9 mouse cellular contexts compared by ENCODE assay signal in the genomic region with DNA sequence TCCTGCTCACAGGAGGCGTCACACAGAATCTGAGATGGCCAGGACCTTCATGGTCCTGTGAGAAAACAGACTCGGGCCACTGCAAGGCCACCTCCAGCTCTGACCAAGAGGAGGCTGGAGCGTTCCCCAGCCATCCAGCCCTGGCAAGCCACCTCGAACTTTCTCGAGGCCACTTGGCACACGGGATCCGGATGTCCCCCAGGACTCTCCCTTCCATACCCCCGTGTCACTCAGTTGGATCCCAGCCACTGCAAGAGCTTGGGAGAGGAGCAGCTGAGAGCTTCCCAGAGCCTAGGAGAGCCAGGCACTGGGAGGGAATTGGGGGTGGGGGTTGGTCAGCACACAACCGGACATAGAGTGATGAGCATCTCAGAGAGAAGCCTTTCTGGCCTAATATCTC. TPM values are rescaled to one million over a fixed set of nuclear protein-coding genes. Genes with fewer than 3 reads are reported as not detected.
DNase-seq lines count a peak whose midpoint lies in the region; ATAC-seq and TF ChIP-seq lines count a peak whose summit lies in the region.
"Had no signal": no experiment of that assay in that cellular context is flagged by ENCODE, and none has a peak within 500 bp of the region (broad histone marks: within the 10 kb centered on the region; RNA-seq: fewer than 3 reads in every experiment).

No protein-coding gene starts in this region.

- intact Hi-C loops in gastrocnemius, adult 2 months (cut with DNase I), result no loop called here
- intact Hi-C loops in heart, adult 2 months (cut with DNase I), result loop anchor here (1.0 kb wide), 1 partner anchor 22 kb away; no protein-coding TSS in a partner anchor

- 83% methylated on average over 9 of the region's 9 CpGs for WGBS in lung, embryonic 15.5 days
- 10% methylated on average over 9 of the region's 9 CpGs for WGBS in heart, adult 2 months

- H3K27ac ChIP-seq in gastrocnemius, adult 2 months, result peak overlapping the region; percentile 78
- H3K27ac ChIP-seq in lung, embryonic 15.5 days, result peak overlapping the region; percentile 32
- H3K27ac ChIP-seq in heart, adult 2 months, result peak overlapping the region; percentile 80
- H3K27ac ChIP-seq: liver, embryonic 13.5 days had no signal

- H3K9ac ChIP-seq in lung, embryonic 15.5 days, result no peak overlapping the region
- peak overlapping the region; percentile 29; the same call in 1 of the 2 replicates for H3K9ac ChIP-seq in heart, adult 2 months (ENCODE audit: low read depth, low read length)
- H3K9ac ChIP-seq: liver, embryonic 13.5 days had no signal

- peaks cover 74% of the 10 kb centered on the region for H3K36me3 ChIP-seq in lung, embryonic 15.5 days
- H3K36me3 ChIP-seq in heart, adult 2 months (ENCODE audit: control insufficient read depth, insufficient read depth, low read length), result peaks cover 29% of the 10 kb centered on the region

- no peaks in the 10 kb centered on the region for H3K27me3 ChIP-seq in lung, embryonic 15.5 days
- no peaks in the 10 kb centered on the region for H3K27me3 ChIP-seq in heart, adult 2 months (ENCODE audit: control insufficient read depth, insufficient read depth, low read length)
- H3K27me3 ChIP-seq: liver, embryonic 13.5 days had no signal

- H3K4me3 ChIP-seq in gastrocnemius, adult 2 months, result no peak overlapping the region
- no peak overlapping the region for H3K4me3 ChIP-seq in lung, embryonic 15.5 days
- no peak overlapping the region for H3K4me3 ChIP-seq in heart, adult 2 months
- H3K4me3 ChIP-seq: liver, embryonic 13.5 days had no signal

- TF ChIP-seq EP300 in heart, adult 2 months (IDR thresholded peaks at IDR 0.05; ENCODE audit: insufficient read depth, low read depth, low read length), result peak; percentile 18; the same call in 1 of the 2 replicates

- no peak; the same call in 1 of the 2 replicates for ATAC-seq in lung, embryonic 15.5 days (ENCODE audit: borderline replicate concordance, extremely low read depth, low FRiP score, low TSS enrichment)
- no peak for ATAC-seq in CD4-positive, CD25-positive, alpha-beta regulatory T cell, adult 4 months

- TF ChIP-seq POLR2A in heart, adult 2 months (IDR thresholded peaks at IDR 0.05; ENCODE audit: insufficient read depth, low read depth, low read length), result no peak

- H3K4me2 ChIP-seq in lung, embryonic 15.5 days, result no peak overlapping the region
- H3K4me2 ChIP-seq: liver, embryonic 13.5 days had no signal

- 0 out of 2 replicates have a peak, but pooled peaks cover 8% of the 10 kb centered on the region for H3K4me1 ChIP-seq in lung, embryonic 15.5 days
- H3K4me1 ChIP-seq in heart, adult 2 months (ENCODE audit: control insufficient read depth, insufficient read depth, low read length), result peaks cover 20% of the 10 kb centered on the region
- H3K4me1 ChIP-seq: liver, embryonic 13.5 days had no signal

- no peak for TF ChIP-seq CTCF in gastrocnemius, adult 2 months (IDR thresholded peaks at IDR 0.05)
- no peak for TF ChIP-seq CTCF in heart, adult 2 months (IDR thresholded peaks at IDR 0.05)

- H3K9me3 ChIP-seq in lung, embryonic 15.5 days, result no peaks in the 10 kb centered on the region
- H3K9me3 ChIP-seq: liver, embryonic 13.5 days had no signal

- DNase-seq in gastrocnemius, adult 2 months, result peak; percentile 65
- DNase-seq in gastrocnemius, adult 18-20 months (ENCODE audit: low spot score), result no peak
- no peak for DNase-seq in lung, postnatal 14 days
- DNase-seq in heart, adult 2 months, result peak; percentile 70 to 79
- DNase-seq in kidney, postnatal 4 days, result peak; percentile 27 to 41
- DNase-seq in ovary, postnatal 14 days (ENCODE audit: low spot score), result no peak
- DNase-seq: liver, embryonic 13.5 days had no signal

- no peaks in the 10 kb centered on the region for H3K79me2 ChIP-seq in heart, adult 2 months (replicated peaks; ENCODE audit: control insufficient read depth, insufficient read depth, low read length)

RNA-seq across cellular contexts. Expression of gene Sparc, which starts 25.5 kb away (rescaled TPM):
- 100 to 1,000 TPM; 276 to 473 TPM for total RNA-seq in gastrocnemius, adult 2 months (2021)
- 100 to 1,000 TPM; 141 to 200 TPM for total RNA-seq in gastrocnemius, adult 18-20 months (2021)
- polyA plus RNA-seq in lung, embryonic 15.5 days (2015; fragmentation: Nextera tagmentation; extraction: Ambion mirVana), result 1,944 and 2,059 TPM in 2 replicates
- 100 to 1,000 TPM; 320 to 420 TPM for total RNA-seq in heart, adult 2 months (2021)
- 666 and 876 TPM in 2 replicates for polyA plus RNA-seq in heart, adult 2 months (2012; rRNA removed)
- polyA plus RNA-seq in CD4-positive, CD25-positive, alpha-beta regulatory T cell, adult 4 months (2017; shearing (Covaris generic)), result under 1 TPM in 1 of 2 experiments, not detected in 1; 0.28 TPM

Comparison
In these comparisons a context has a peak if more than half of its experiments do, and no peak if none do; other contexts are left out.
1. DNase-seq: peak in gastrocnemius, adult 2 months (single experiment), heart, adult 2 months (2 of 2) and kidney, postnatal 4 days (2 of 2); none in gastrocnemius, adult 18-20 months (single experiment), lung, postnatal 14 days (single experiment) and ovary, postnatal 14 days (single experiment).
2. Peak in every context shown above with its lines, with median percentiles within 50 percentile points of each other: H3K27ac ChIP-seq.